Mouse (Mus musculus) CH12.LX (cell line): Measurements from ENCODE around the gene Treh. TPM values are rescaled to one million over a fixed set of nuclear protein-coding genes. Genes with fewer than 3 reads are reported as not detected.
A peak's percentile ranks its signal among the peaks of the same experiment; 100 is the strongest.

Source experiments
- DNase-seq: peaks from one replicate; pipeline ENCODE4 v3.0.0-alpha.2; 2013; ENCODE audit errors: extremely low read depth
- H3K27ac ChIP-seq: 2 replicates; pipeline ENCODE4 v1.5.1; 2012; ENCODE audit warnings: low read depth, mild to moderate bottlenecking, control low read depth, moderate library complexity; ENCODE audit not compliant: insufficient read depth
- H3K27me3 ChIP-seq: replicated peaks from 2 replicates; pipeline ENCODE3; 2012; ENCODE audit warnings: inconsistent platforms
- H3K36me3 ChIP-seq, 2 experiments: replicated peaks in 1 of 2; 2 replicates each; pipeline versions ENCODE3 to v1.6.1; 2012; ENCODE audit warnings: inconsistent platforms in 1 of 2, low read length in 1 of 2, mild to moderate bottlenecking in 1 of 2, mixed read lengths in 1 of 2, moderate library complexity in 1 of 2; ENCODE audit not compliant: control insufficient read depth in 1 of 2, insufficient read depth in 1 of 2
- H3K4me1 ChIP-seq, 2 experiments: 2 replicates each; pipeline ENCODE4 v1.6.1; 2012; ENCODE audit warnings: inconsistent platforms in 1 of 2, moderate library complexity in 1 of 2; ENCODE audit not compliant: insufficient read depth in 2 of 2, control insufficient read depth in 1 of 2
- H3K4me2 ChIP-seq: 2 replicates; pipeline ENCODE4 v1.6.1; 2012; ENCODE audit warnings: low read depth, mild to moderate bottlenecking, control low read depth; ENCODE audit not compliant: poor library complexity, insufficient read depth, severe bottlenecking
- H3K4me3 ChIP-seq, 3 experiments: fragments of 150-350 bp in 1 of 3; sonication (generic) in 1 of 3; replicated peaks in 1 of 3; 2 replicates each; pipeline versions ENCODE3 to v1.5.1; 2011 to 2012; ENCODE audit warnings: low read depth in 2 of 3, low read length in 2 of 3, mild to moderate bottlenecking in 2 of 3, moderate library complexity in 2 of 3, control low read depth in 1 of 3, improper control_type of control experiment in 1 of 3, inconsistent platforms in 1 of 3, mixed read lengths in 1 of 3; ENCODE audit not compliant: poor library complexity in 1 of 3
- H3K79me2 ChIP-seq: replicated peaks from 2 replicates; pipeline ENCODE4 v1.6.1; 2012; ENCODE audit warnings: mild to moderate bottlenecking, moderate library complexity; ENCODE audit not compliant: control insufficient read depth, poor library complexity, insufficient read depth, severe bottlenecking; ENCODE audit errors: extremely low read depth
- H3K9ac ChIP-seq: 2 replicates; pipeline ENCODE4 v1.6.1; 2012; ENCODE audit warnings: low read depth, mild to moderate bottlenecking, control low read depth, moderate library complexity; ENCODE audit not compliant: insufficient read depth
- H3K9me3 ChIP-seq: replicated peaks from 2 replicates; pipeline ENCODE3; 2012; ENCODE audit warnings: low read length, inconsistent platforms, mixed read lengths
- BHLHE40 ChIP-seq: IDR thresholded peaks from 2 replicates; pipeline ENCODE4 v1.6.1; 2011; ENCODE audit warnings: mild to moderate bottlenecking, low read depth, low read length, improper control_type of control experiment
- CHD2 ChIP-seq: IDR thresholded peaks from 2 replicates; pipeline ENCODE4 v1.6.1; 2011; ENCODE audit warnings: low read length, improper control_type of control experiment
- CTCF ChIP-seq, 2 experiments: IDR thresholded peaks in 1 of 2; conservative IDR thresholded peaks in 1 of 2; 2 replicates each; pipeline ENCODE4 v1.5.1; 2011 to 2012; ENCODE audit warnings: low read depth in 2 of 2, low read length in 2 of 2, improper control_type of control experiment in 1 of 2, inconsistent platforms in 1 of 2, mild to moderate bottlenecking in 1 of 2, moderate library complexity in 1 of 2
- ELF1 ChIP-seq: IDR thresholded peaks from 2 replicates; pipeline ENCODE4 v1.6.1; 2014; ENCODE audit warnings: low read depth, mild to moderate bottlenecking, inconsistent platforms, low read length, improper control_type of control experiment
- EP300 ChIP-seq: IDR thresholded peaks from 2 replicates; pipeline ENCODE4 v1.6.1; 2011; ENCODE audit warnings: low read length, improper control_type of control experiment
- ETS1 ChIP-seq: conservative IDR thresholded peaks from 2 replicates; pipeline ENCODE4 v1.6.1; 2012; ENCODE audit warnings: low read depth, mild to moderate bottlenecking, inconsistent platforms, low read length, improper control_type of control experiment, moderate library complexity
- GABPA ChIP-seq: IDR thresholded peaks from 2 replicates; pipeline ENCODE4 v1.6.1; 2012; ENCODE audit warnings: low read depth, low read length, improper control_type of control experiment, inconsistent platforms; ENCODE audit not compliant: insufficient replicate concordance
- HCFC1 ChIP-seq: IDR thresholded peaks from 2 replicates; pipeline ENCODE4 v1.6.1; 2012; ENCODE audit warnings: low read depth, mild to moderate bottlenecking, inconsistent platforms, low read length, improper control_type of control experiment
- IRF4 ChIP-seq: IDR thresholded peaks from 2 replicates; pipeline ENCODE4 v1.6.1; 2014; ENCODE audit warnings: low read depth, mild to moderate bottlenecking, inconsistent platforms, low read length, improper control_type of control experiment
- JUND ChIP-seq: conservative IDR thresholded peaks from 2 replicates; pipeline ENCODE4 v1.6.1; 2011; ENCODE audit warnings: low read depth, low read length, improper control_type of control experiment
- KAT2A ChIP-seq: IDR thresholded peaks from 2 replicates; pipeline ENCODE4 v1.6.1; 2012; ENCODE audit warnings: low read length, improper control_type of control experiment, inconsistent platforms; ENCODE audit not compliant: insufficient replicate concordance
- MAFK ChIP-seq: IDR thresholded peaks from 2 replicates; pipeline ENCODE4 v1.6.1; 2011; ENCODE audit warnings: low read length, improper control_type of control experiment; ENCODE audit not compliant: insufficient replicate concordance
- MAX ChIP-seq: IDR thresholded peaks from 2 replicates; pipeline ENCODE4 v1.6.1; 2011; ENCODE audit warnings: low read length, improper control_type of control experiment
- MAZ ChIP-seq: IDR thresholded peaks from 2 replicates; pipeline ENCODE4 v1.6.1; 2012; ENCODE audit warnings: low read depth, mild to moderate bottlenecking, inconsistent platforms, low read length, improper control_type of control experiment, moderate library complexity
- MEF2A ChIP-seq: IDR thresholded peaks from 2 replicates; pipeline ENCODE4 v1.6.1; 2014; ENCODE audit warnings: low read depth, mild to moderate bottlenecking, inconsistent platforms, low read length, improper control_type of control experiment, borderline replicate concordance
- NELFE ChIP-seq: IDR thresholded peaks from 2 replicates; pipeline ENCODE4 v1.6.1; 2011; ENCODE audit warnings: low read depth, low read length, improper control_type of control experiment
- POLR2A ChIP-seq: IDR thresholded peaks from 2 replicates; pipeline ENCODE4 v1.6.1; 2011; ENCODE audit warnings: low read depth, mild to moderate bottlenecking, improper control_type of control experiment, low read length
- RCOR1 ChIP-seq: conservative IDR thresholded peaks from 2 replicates; pipeline ENCODE4 v1.6.1; 2012; ENCODE audit warnings: low read depth, mild to moderate bottlenecking, inconsistent platforms, low read length, improper control_type of control experiment
- TBP ChIP-seq: conservative IDR thresholded peaks from 2 replicates; pipeline ENCODE4 v1.6.1; 2011; ENCODE audit warnings: low read depth, low read length, improper control_type of control experiment
- TCF12 ChIP-seq: IDR thresholded peaks from 2 replicates; pipeline ENCODE4 v1.6.1; 2014; ENCODE audit warnings: low read depth, mild to moderate bottlenecking, inconsistent platforms, low read length, improper control_type of control experiment
- UBTF ChIP-seq: IDR thresholded peaks from 2 replicates; pipeline ENCODE4 v1.6.1; 2012; ENCODE audit warnings: low read depth, mild to moderate bottlenecking, inconsistent platforms, low read length, improper control_type of control experiment, moderate library complexity
- USF1 ChIP-seq: IDR thresholded peaks from 2 replicates; pipeline ENCODE4 v1.6.1; 2014; ENCODE audit warnings: low read depth, mild to moderate bottlenecking, inconsistent platforms, low read length, improper control_type of control experiment
- ZKSCAN1 ChIP-seq: IDR thresholded peaks from 2 replicates; pipeline ENCODE4 v1.6.1; 2012; ENCODE audit warnings: low read depth, inconsistent platforms, low read length, improper control_type of control experiment, borderline replicate concordance
- dilution Hi-C: fragments of 300-500 bp; cut with MboI; formaldehyde crosslinking; loops from 2 replicates; pipeline ENCODE4 v1.14.3; 2020; ENCODE audit warnings: low sequenced_read_pairs; ENCODE audit not compliant: extremely low pct_unique_long_range_greater_than_20kb, extremely low pct_ligation_motif_present
- in situ Hi-C: fragments of 300-500 bp; cut with MboI; formaldehyde crosslinking; loops from 3 replicates; pipeline ENCODE4 v1.14.3; 2019; ENCODE audit warnings: low sequenced_read_pairs, low pct_ligation_motif_present, low pct_unique_long_range_greater_than_20kb, mixed read lengths
- polyA plus RNA-seq: library from polyadenylated mRNA; unstranded; fragments of >175 nt; gene quantifications from 2 replicates; pipeline ENCODE4 v1.2.1, GENCODE M21; 2012; ENCODE audit warnings: low read depth; ENCODE audit not compliant: insufficient read length
- total RNA-seq, 2 experiments: library from RNA; depleted of rRNA; stranded (reverse); fragments of 300-350 nt in 1 of 2; fragments of >200 nt in 1 of 2; gene quantifications; 2 replicates each; pipeline ENCODE4 v1.2.3; 2012 to 2014

Gene Treh
- total and polyA plus RNA-seq, 3 experiments = not detected

- in situ Hi-C loops (loop anchor here (5.0 kb wide), 3 partner anchors 34 to 184 kb away; no protein-coding TSS in a partner anchor), dilution Hi-C loops (no loop called here)
- Histone ChIP-seq H3K9me3 (peaks cover 6% of the 10 kb centered on the region), H3K4me2 (peak overlapping the region; percentile 17), H3K4me1 (peaks cover 22 to 55% of the 10 kb centered on the region in 2 experiments), H3K79me2 (no peaks in the 10 kb centered on the region), H3K9ac (no peak overlapping the region; the same call in 1 of the 2 replicates), H3K27ac (peak overlapping the region; percentile 46; the same call in 1 of the 2 replicates), H3K36me3 (no peaks in the 10 kb centered on the region), H3K27me3 (peaks cover 15% of the 10 kb centered on the region), H3K4me3 (peak overlapping the region in 1 of 3 experiments; percentile 19)
- TF ChIP-seq HCFC1 (peak; percentile 21; the same call in 1 of the 2 replicates), IRF4 (peak; percentile 75), BHLHE40 (peak; percentile 97), KAT2A (no peak), UBTF (peak; percentile 46; the same call in 1 of the 2 replicates), EP300 (peak; percentile 81), ELF1 (peak; percentile 76), MAZ (0 out of 2 replicates have a peak, but pooled peaks have one; percentile 47), GABPA (no peak), RCOR1 (no peak), TBP (0 out of 2 replicates have a peak, but pooled peaks have one; percentile 15), NELFE (no peak), CTCF (conservative IDR thresholded peaks at IDR 0.05 in 1 of 2, IDR thresholded peaks at IDR 0.05 in 1 of 2; ENCODE audit: low read depth in 2 of 2, low read length in 2 of 2) (no peak), JUND (no peak), ETS1 (peak; percentile 80), USF1 (no peak), ZKSCAN1 (no peak), MEF2A (peak; percentile 96), CHD2 (no peak), TCF12 (peak; percentile 99), MAFK (peak; percentile 59; the same call in 1 of the 2 replicates), MAX (no peak; the same call in 1 of the 2 replicates), POLR2A (peak; percentile 55; the same call in 1 of the 2 replicates)
- DNase-seq = peak; percentile 90
Observed at GRCm38 (mm10) chr9:44645924-44646323, 27.1 kb upstream of the Treh start.
